Mouse (Mus musculus) kidney, adult 9 months (tissue): ENCODE results near the gene Spaca4.

Experiments used
- DNase-seq: peaks from one replicate; pipeline ENCODE4 v3.0.0; 2022

Spaca4 gene

DNA sequence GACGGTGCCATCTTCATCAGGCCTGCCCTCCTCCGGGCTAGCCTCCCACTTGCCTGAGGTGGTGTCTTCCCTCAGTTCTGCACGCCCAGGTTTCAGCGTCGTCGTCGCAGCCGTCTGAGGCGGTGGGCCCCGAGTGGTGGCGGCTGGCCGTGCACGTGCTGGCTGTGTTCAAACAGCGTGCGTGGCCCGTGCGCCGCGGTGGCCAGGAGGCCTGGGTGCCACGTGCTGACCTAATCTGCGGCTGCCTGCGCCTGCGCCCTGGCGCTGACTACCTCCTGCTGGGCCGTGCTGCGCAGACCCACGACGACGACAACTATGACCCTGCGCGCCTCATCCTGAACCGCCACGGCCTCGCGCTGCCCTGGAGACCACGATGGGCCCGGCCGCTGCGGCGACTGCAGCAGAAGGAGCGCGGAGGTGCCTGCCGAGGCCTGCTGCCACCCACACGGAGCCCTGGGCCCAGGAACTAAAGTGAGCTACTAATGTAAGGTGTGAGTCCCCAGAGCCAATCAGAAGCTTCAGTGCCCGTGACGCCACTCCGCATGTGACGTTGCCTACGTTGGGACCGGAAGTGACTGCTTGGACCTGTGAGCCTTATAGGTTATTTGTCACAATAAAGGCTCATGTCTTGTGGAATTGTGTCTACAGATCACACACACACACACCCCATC lies 31.6 kb downstream of the Spaca4 start, which contains the start of gene Sec1:
Gene Sec1, minus strand, starts transcription at position 482 of the 671 bp plus-strand sequence.
- no peak for DNase-seq

DNA sequence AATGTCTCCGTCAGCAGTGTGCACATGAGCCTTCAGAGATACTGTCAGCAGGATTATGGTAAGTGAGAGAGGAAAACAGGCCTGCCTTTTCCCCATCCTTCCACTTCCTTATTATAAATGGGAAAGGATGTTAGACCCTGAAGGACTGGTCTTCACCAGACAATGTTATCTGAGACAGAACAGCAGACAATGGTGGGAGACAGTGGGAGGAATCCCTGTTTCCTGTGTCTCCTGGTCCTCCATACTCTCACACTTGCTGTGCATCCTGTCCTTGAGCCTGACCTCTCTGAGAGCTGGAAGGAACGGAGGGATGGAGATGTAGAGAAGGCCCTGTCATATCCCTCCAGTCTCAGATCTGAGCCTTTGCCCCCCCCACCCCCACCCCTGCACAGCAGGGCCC lies 33.2 kb downstream of the Spaca4 start:
- DNase-seq = no peak

DNA sequence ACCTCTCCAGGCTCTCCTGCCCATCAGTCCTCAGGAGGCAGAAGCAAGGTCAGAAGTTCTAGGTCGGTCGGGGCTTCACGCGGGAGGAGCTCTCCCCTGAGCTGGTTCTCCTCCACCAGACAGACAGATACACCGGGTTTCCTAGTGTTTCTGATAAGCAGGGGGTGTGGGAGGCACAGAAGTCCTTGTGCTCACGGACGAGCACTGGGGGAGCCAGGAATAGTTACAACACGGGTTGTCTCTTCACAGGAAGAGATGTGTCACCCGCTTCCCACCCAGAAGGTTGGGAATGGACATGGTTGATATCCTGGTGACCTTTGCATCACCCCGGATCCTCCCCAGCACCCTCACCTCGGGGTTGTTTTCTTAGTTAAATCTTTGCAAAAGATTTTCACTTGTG lies 35.8 kb downstream of the Spaca4 start:
- DNase-seq = peak; percentile 38

DNA sequence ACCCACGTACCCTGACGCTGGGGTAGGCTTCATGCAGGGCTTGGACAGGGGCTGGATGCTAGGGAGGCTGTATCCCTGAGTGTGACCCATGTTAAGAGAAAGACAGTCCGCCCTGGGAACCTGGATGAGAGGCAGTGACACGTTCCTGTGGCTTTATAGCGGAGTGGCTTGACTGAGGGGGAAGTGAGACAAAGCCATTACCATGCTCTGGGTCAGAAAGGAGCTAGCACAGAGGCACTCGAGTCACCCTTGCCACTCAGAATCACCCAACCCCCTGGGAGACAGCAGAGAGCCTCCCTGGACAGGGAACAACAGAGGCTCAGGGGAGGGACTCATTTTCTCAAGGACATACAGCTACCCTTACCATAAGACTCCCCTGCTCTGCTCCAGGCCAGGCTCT lies 36.5 kb downstream of the Spaca4 start:
- no peak for DNase-seq

DNA sequence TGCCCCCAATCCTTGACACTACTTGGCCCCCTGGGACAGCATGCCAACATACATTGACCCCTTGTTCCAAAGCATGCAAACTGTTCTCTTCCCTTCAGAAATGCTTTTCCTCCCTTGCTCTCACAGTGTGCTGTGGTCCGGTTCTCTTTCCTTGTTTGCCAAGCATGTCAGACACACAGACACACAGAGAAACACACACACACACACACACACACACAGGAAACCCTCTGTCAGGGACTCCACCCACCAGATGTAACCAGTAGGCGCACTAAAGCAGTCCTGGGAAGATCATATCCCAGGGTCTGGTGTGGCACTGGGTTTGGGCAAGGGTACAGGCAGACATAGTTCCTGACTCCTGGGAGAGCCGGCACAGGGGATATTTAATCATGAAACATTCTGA lies 38.8 kb downstream of the Spaca4 start:
- DNase-seq = peak; percentile 26

DNA sequence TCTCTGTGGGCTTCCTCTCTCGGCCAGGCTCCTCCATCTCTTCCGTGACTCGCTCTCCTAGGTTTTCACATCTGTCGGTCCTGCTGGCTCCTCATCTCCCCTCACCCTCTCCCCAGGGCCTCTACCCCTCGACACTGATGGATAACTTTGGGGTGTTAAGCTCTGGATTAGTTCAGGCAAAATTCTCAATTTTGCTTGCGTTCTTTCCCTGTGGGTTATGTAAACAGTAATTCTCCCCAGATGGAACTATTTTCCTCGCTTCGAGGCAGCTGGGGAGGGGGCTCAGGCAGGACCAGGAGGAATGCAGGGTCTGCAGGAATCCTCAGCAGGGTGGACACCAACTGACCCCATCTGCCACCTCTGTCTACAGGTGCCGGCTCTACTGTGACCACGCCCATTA lies 39.8 kb downstream of the Spaca4 start:
- no peak for DNase-seq

DNA sequence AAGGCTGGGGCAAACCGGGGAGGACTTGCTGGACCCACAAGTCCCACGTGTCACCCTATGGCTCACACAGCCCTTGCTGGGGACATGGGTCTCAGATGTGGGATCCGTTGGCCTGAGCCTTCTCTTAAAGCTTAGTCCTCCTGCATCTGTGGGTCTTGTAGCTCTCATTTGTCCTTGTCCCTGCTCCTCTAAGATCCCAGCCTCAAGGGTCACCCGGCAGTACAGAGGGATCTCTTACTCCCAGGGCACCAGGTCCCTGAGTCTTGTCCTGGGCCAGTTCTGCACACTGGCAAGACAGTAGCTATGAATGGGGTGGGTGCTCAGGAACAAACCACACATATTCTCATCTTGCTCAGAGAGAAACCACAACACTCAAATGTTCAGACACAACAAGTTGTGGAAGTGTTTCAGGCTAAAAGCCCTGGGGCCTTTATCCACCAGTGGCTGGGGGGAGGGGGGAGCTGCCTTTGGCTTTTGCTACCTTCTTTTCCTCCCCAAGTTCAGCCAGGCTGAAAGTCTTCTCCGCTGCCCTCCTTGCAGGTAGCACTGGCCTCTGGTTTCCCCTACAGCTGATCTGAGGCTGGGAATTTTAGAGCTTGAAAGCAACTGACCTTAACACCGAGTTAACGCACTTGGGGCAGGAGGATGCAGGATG lies 42.1 kb downstream of the Spaca4 start, which contains the start of gene Ntn5:
Gene Ntn5, plus strand, starts transcription at position 627 of the 655 bp plus-strand sequence.
- DNase-seq = no peak

DNA sequence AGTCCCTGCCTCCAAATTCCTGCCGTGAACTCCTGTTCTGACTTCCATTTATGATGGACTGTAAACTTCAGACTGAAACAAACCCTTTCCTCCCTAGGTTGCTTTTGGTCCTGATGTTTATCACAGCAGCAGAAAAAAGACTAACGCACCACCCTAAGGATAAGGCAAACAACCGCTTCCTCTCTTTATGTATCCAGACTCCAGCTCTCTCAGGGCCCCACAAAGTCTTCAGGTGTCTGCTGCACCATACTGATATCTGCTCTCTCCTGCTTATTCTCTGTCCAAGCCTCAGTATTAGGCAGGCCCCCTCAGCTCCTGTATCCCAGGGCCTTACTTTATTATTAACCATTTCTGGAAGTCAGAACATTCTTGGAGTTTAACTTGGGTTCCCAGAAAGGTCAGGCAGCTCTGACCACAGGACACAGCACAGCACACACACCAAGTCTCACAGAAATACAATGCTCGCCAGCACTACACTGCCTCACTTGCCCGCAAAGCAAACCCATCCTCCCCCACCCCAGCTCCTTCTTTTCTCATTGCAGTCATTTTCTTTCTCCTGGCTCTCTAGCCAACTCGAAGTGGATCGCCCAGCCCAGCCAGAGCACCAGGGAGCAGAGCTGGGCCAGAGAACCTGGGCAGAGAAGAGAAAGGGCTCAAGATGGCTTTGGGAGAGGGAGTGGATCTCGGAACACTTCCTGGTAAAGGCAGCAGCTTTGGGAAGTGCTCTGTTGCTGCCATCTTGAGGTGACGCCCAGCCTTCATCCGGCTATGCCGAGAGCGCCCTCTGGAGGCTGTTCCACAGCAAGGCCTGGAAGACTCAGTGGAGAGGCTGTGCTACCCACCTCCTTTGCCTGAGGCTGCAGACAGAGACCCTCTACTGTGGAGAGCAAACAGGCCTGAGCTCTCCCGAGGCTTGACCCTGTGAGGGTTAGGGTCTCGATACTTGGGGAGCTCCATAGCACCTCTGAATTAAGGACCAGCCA lies 43.2 kb downstream of the Spaca4 start:
- peak; percentile 88 for DNase-seq

DNA sequence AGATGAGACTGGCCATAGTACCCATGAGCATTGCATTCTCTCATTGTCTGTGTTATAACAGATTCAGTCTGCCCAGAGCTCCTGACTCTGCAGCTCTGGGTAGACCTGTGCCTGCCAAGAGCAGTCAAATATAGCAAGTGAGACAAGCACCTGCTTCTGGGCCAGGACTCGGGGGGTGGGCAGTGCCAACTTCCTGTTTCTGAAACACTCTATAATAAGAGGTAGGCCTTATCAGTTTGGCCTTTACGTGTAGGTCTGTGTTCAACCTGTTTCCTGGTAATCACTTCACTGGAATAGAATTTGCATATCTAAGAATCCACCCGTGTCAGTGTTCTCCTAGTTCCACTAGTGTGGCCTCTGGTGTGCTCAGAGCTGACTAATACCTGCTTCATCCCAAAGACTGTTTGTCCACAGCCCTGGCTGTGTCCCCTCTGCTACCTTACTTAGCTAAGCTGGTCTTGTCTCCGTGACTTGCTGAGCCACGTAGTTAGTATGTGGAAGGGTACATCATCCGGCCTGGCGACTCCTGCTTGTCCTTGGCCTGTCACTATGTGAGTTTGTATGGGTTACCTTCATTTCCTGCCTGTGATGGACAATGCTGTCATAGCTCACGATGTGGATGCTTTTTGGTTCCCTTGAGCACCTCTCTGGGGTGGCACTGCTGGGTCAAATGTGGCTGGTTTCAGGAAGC lies 44.4 kb downstream of the Spaca4 start:
- DNase-seq = no peak

DNA sequence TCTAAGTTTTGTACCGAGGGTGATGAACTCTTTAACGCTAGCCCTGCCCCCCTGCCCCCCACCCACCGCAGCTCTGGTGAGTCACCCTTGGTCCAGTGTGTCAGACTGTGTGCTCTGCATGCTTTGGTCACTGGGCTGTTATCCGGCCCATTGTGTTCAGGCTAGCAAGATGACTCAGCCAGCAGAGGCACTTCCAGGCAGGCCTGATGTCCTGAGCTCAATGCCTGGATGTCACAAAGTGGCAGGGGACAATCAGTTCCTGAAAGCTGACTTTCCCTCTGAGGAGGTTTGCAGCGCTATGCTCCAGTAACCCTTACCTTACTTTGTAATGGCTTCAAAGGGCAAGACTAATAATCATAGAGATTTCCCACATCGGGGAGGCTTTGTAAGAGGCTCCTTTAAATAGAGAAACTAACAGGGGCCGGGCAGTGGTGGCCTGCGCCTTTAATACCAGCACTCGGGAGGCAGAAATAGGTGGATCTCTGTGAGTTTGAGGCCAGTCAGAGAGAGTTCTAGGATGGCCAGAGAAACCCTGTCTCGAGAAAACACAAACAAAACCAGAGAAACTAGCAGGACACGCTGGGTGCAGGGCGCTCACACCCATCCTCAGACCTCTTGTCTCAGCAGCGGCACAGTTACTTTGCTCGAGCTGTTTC lies 45.5 kb downstream of the Spaca4 start:
- DNase-seq = peak; percentile 45

DNA sequence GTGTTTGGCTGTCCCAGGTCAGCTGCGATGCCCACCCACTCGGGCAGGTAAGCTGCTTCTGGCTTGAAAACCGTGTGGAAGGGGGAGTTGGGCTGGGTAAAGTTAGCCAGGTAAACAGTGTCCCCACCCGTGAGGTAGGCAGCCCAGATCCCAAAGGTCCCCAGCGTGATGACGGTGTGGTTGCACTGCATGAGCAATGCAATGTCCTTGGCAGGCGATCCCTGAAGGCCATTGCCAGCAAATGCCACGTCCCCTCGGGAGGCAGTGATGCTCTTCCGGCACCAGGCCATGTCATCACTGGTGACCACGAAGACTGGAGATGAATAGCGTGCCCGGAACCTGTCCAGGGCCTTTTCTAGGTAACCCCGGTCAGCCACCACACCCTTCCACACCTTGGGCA lies 47.1 kb downstream of the Spaca4 start:
- no peak for DNase-seq

DNA sequence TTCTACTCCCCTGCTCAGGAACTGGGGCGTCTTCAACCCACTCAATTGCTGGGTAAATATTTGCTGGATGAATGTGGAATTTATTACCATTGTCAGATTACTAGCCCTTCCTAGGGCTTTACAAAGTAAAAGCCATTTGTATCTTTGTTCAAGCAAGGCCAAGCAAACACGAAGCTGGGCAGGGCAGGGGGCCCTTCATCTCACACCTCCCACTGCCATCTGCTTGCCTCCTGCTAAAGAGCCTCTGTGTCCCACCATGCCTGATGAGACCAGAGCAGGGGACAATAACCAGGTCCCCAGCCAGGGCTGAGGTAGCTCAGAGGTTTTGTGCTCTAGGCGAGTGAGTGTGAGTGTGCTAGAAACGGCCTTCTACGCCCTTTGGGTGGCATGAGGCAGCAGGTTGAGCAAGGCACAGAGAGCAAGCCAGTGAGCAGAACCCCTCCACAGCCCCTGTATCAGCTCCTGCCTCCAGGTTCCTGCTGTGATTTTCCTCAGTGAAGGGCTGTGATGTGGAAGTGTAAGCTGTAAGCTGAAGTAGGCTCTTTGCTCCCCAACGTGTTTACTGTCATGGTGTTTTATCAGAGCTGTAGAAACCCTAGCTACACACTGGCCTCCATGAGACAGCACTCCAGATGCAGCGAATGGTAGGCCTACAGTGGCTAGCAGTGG lies 47.9 kb downstream of the Spaca4 start:
- no peak for DNase-seq
